Mouse (Mus musculus) thymus, adult 2 months (tissue): Measurements from ENCODE around the gene Itga2b.

ENCODE experiments used
- CTCF ChIP-seq: fragments of 200-500 bp; IDR thresholded peaks from 2 replicates; pipeline ENCODE4 v1.5.1; 2012; ENCODE audit warnings: mild to moderate bottlenecking, control low read depth, low read length, moderate library complexity, borderline replicate concordance; ENCODE audit not compliant: control insufficient read depth, poor library complexity, insufficient read depth; ENCODE audit errors: extremely low read depth
- POLR2A ChIP-seq: fragments of 200-500 bp; IDR thresholded peaks from 2 replicates; pipeline ENCODE4 v1.6.1; 2012; ENCODE audit warnings: mild to moderate bottlenecking, low read length, control low read depth, moderate library complexity; ENCODE audit not compliant: control insufficient read depth, poor library complexity, insufficient read depth; ENCODE audit errors: extremely low read depth

DNA sequence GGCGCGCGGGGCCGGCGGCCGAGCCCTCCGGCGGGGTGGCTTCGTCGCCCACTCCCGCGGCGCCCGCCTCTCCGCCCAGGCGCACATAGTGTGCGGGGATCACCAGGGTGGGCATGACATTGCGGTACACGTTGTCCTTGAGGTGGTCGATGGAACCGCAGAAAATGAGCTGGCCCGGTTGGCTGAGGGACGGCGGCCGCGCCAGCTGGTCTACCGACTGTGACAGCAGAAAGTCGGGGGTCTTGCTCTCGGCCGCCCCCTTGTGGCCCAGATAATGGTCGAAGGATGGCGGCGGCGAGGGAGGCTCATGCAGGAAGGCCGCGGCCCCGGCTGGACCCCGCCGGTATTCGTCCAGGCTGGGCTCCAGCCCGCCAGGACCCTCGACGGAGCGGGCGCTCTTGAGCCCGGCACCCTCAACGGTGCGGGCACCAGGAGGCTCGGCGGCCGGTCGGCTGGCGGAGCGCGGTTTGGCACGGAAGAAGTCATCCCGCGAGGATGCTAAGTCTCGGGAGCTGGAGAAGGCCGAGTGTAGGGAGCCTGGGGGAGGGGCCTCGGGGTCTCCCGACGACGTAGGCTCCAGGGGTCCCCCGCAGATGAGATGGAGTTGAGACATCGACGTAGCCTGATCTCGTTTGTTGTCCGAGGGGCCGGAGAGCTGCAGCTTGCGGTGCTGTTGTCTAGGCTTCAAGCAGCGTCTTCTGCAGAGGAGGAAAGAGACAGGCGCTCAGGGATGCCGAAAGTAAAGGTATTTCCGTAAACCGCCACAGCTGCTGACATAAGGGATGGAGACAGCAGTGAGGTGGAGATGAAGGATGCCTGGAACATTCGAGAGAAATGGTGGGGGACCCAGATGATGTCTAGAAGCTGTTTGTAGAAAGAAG is 31.5 kb downstream of the Itga2b start:
- peak; percentile 81 for TF ChIP-seq CTCF
- TF ChIP-seq POLR2A, result no peak
